Comparison of ENCODE assay signal across 28 mouse cellular contexts in genomic region chr10:127101151-127101550, GRCm38 (mm10). TPM values are rescaled to one million over a fixed set of nuclear protein-coding genes. Genes with fewer than 3 reads are reported as not detected.
DNase-seq lines count a peak whose midpoint lies in the region; ATAC-seq and TF ChIP-seq lines count a peak whose summit lies in the region.
"Had no signal": no experiment of that assay in that cellular context is flagged by ENCODE, and none has a peak within 500 bp of the region (broad histone marks: within the 10 kb centered on the region; RNA-seq: fewer than 3 reads in every experiment).

No protein-coding gene starts in this region.

- H3K4me3 ChIP-seq in liver, postnatal 0 days (ENCODE audit: low read depth, low read length): no peak overlapping the region
- H3K4me3 ChIP-seq in forebrain, embryonic 15.5 days: no peak overlapping the region
- H3K4me3 ChIP-seq: embryonic facial prominence, embryonic 10.5 days; embryonic facial prominence, embryonic 13.5 days; erythroblast, embryonic 14.5 days; forebrain, embryonic 12.5 days; gastrocnemius, adult 2 months; heart, embryonic 12.5 days; heart, embryonic 15.5 days; hindbrain, embryonic 10.5 days; hindbrain, embryonic 13.5 days had no signal

- H3K4me1 ChIP-seq in liver, postnatal 0 days (ENCODE audit: insufficient read depth): peaks cover 14% of the 10 kb centered on the region
- H3K4me1 ChIP-seq in forebrain, embryonic 15.5 days: no peaks in the 10 kb centered on the region
- H3K4me1 ChIP-seq: embryonic facial prominence, embryonic 10.5 days; embryonic facial prominence, embryonic 13.5 days; forebrain, embryonic 12.5 days; heart, embryonic 12.5 days; heart, embryonic 15.5 days; hindbrain, embryonic 10.5 days; hindbrain, embryonic 13.5 days had no signal

- H3K9me3 ChIP-seq in liver, postnatal 0 days (ENCODE audit: low read length): no peaks in the 10 kb centered on the region
- H3K9me3 ChIP-seq in forebrain, embryonic 15.5 days: no peaks in the 10 kb centered on the region
- H3K9me3 ChIP-seq: embryonic facial prominence, embryonic 10.5 days; embryonic facial prominence, embryonic 13.5 days; forebrain, embryonic 12.5 days; heart, embryonic 12.5 days; heart, embryonic 15.5 days; hindbrain, embryonic 10.5 days; hindbrain, embryonic 13.5 days had no signal

- no peaks in the 10 kb centered on the region for H3K27me3 ChIP-seq in liver, postnatal 0 days (ENCODE audit: insufficient read depth, low read length)
- H3K27me3 ChIP-seq in forebrain, embryonic 15.5 days: no peaks in the 10 kb centered on the region
- H3K27me3 ChIP-seq: embryonic facial prominence, embryonic 13.5 days; forebrain, embryonic 12.5 days; heart, embryonic 15.5 days; hindbrain, embryonic 13.5 days had no signal

- no peak overlapping the region for H3K4me2 ChIP-seq in liver, postnatal 0 days (ENCODE audit: low read depth, low read length)
- no peak overlapping the region for H3K4me2 ChIP-seq in forebrain, embryonic 15.5 days (replicated peaks)
- H3K4me2 ChIP-seq: embryonic facial prominence, embryonic 13.5 days; forebrain, embryonic 12.5 days; heart, embryonic 12.5 days; heart, embryonic 15.5 days; hindbrain, embryonic 13.5 days had no signal

- WGBS in liver, postnatal 0 days (ENCODE audit: insufficient replicate concordance): 62% methylated on average over 6 of the region's 6 CpGs
- WGBS in forebrain, embryonic 15.5 days: 88% methylated on average over 6 of the region's 6 CpGs

- H3K9ac ChIP-seq in liver, postnatal 0 days (replicated peaks): no peak overlapping the region
- H3K9ac ChIP-seq in forebrain, embryonic 15.5 days (replicated peaks): no peak overlapping the region
- H3K9ac ChIP-seq: embryonic facial prominence, embryonic 13.5 days; forebrain, embryonic 12.5 days; heart, embryonic 12.5 days; heart, embryonic 15.5 days; hindbrain, embryonic 13.5 days had no signal

- no peak for ATAC-seq in liver, postnatal 0 days
- ATAC-seq in granulocyte monocyte progenitor cell, adult 5-6 weeks (replicated peaks; ENCODE audit: poor library complexity, severe bottlenecking): peak; percentile 58
- peak; percentile 38 for ATAC-seq in megakaryocyte progenitor cell, adult 5-6 weeks (replicated peaks; ENCODE audit: poor library complexity)
- ATAC-seq in forebrain, embryonic 15.5 days (replicated peaks): no peak
- ATAC-seq: activated CD4-positive, CD25-positive, alpha-beta regulatory T cell, adult 4 months; forebrain, embryonic 16.5 days; hindbrain, embryonic 16.5 days had no signal

- no peak for TF ChIP-seq CTCF in liver, postnatal 0 days (IDR thresholded peaks at IDR 0.05; ENCODE audit: low read depth)

- H3K36me3 ChIP-seq in liver, postnatal 0 days (replicated peaks; ENCODE audit: insufficient read depth, low read length): peaks cover 43% of the 10 kb centered on the region
- peaks cover 44% of the 10 kb centered on the region for H3K36me3 ChIP-seq in forebrain, embryonic 15.5 days

- DNase-seq in liver, postnatal 0 days: no peak
- DNase-seq in liver: no peak
- no peak for DNase-seq in frontal cortex, postnatal 36 days (ENCODE audit: low spot score in 2 of 2)
- DNase-seq: adrenal gland, adult 8-10 months; adrenal gland, postnatal 25 days; cerebellum, adult 11-12 months; cerebellum, adult 9-11 months; cerebellum, postnatal 25 days; embryo, embryonic 11 days; gastrocnemius, adult 2 months; gastrocnemius, postnatal 14 days; heart, adult 18-20 months; heart, postnatal 10 days; heart, postnatal 36 days had no signal

- H3K27ac ChIP-seq in liver, postnatal 0 days (ENCODE audit: low read depth): peak overlapping the region; percentile 44; the same call in 1 of the 2 replicates
- H3K27ac ChIP-seq in forebrain, embryonic 15.5 days (replicated peaks): no peak overlapping the region
- H3K27ac ChIP-seq: embryonic facial prominence, embryonic 10.5 days; embryonic facial prominence, embryonic 13.5 days; forebrain, embryonic 12.5 days; gastrocnemius, adult 2 months; heart, embryonic 15.5 days; hindbrain, embryonic 10.5 days; hindbrain, embryonic 13.5 days had no signal

- TF ChIP-seq EP300 in liver, postnatal 0 days (IDR thresholded peaks at IDR 0.05; ENCODE audit: low read depth): no peak

RNA-seq across cellular contexts. Expression of gene Os9, which starts 19.8 kb away (rescaled TPM):
- polyA plus RNA-seq in liver, postnatal 0 days (2015; fragmentation: Nextera tagmentation; extraction: Ambion mirVana): 78.8 and 81.4 TPM in 2 replicates
- 73.3 and 80.0 TPM in 2 replicates for total RNA-seq in granulocyte monocyte progenitor cell, adult 5-6 weeks (2014; fragmentation: Nextera tagmentation)
- total RNA-seq in granulocyte monocyte progenitor cell, adult 5-6 weeks (2017): 202 and 218 TPM in 2 replicates
- total RNA-seq in megakaryocyte progenitor cell, adult 5-6 weeks (2015): 40.1 and 43.7 TPM in 2 replicates
- 192 and 207 TPM in 2 replicates for total RNA-seq in megakaryocyte progenitor cell, adult 5-6 weeks (2017)
- 110 and 117 TPM in 2 replicates for polyA plus RNA-seq in forebrain, embryonic 15.5 days (2015; fragmentation: Nextera tagmentation; extraction: Ambion mirVana)

RNA-seq across cellular contexts. Expression of gene Agap2, which starts 26.1 kb away (rescaled TPM):
- 0.33 and 0.88 TPM in 2 replicates for polyA plus RNA-seq in liver, postnatal 0 days (2015; fragmentation: Nextera tagmentation; extraction: Ambion mirVana)
- total RNA-seq in granulocyte monocyte progenitor cell, adult 5-6 weeks (2014; fragmentation: Nextera tagmentation): 26.3 and 27.2 TPM in 2 replicates
- total RNA-seq in granulocyte monocyte progenitor cell, adult 5-6 weeks (2017): 18.8 and 34.4 TPM in 2 replicates
- 5.3 and 9.7 TPM in 2 replicates for total RNA-seq in megakaryocyte progenitor cell, adult 5-6 weeks (2015)
- total RNA-seq in megakaryocyte progenitor cell, adult 5-6 weeks (2017): 37.4 and 41.4 TPM in 2 replicates
- polyA plus RNA-seq in forebrain, embryonic 15.5 days (2015; fragmentation: Nextera tagmentation; extraction: Ambion mirVana): 2.9 and 3.0 TPM in 2 replicates
- polyA plus RNA-seq: heart, embryonic 15.5 days had no signal

RNA-seq across cellular contexts. Expression of gene Tspan31, which starts 31.1 kb away (rescaled TPM):
- polyA plus RNA-seq in liver, postnatal 0 days (2015; fragmentation: Nextera tagmentation; extraction: Ambion mirVana): 224 and 230 TPM in 2 replicates
- total RNA-seq in granulocyte monocyte progenitor cell, adult 5-6 weeks (2014; fragmentation: Nextera tagmentation): 92.4 and 102 TPM in 2 replicates
- 82.5 and 82.6 TPM in 2 replicates for total RNA-seq in granulocyte monocyte progenitor cell, adult 5-6 weeks (2017)
- 93.8 and 97.5 TPM in 2 replicates for total RNA-seq in megakaryocyte progenitor cell, adult 5-6 weeks (2015)
- total RNA-seq in megakaryocyte progenitor cell, adult 5-6 weeks (2017): 67.2 and 73.0 TPM in 2 replicates
- 118 and 122 TPM in 2 replicates for polyA plus RNA-seq in forebrain, embryonic 15.5 days (2015; fragmentation: Nextera tagmentation; extraction: Ambion mirVana)

RNA-seq across cellular contexts. Expression of gene Cdk4, which starts 37.8 kb away (rescaled TPM):
- 209 and 225 TPM in 2 replicates for polyA plus RNA-seq in liver, postnatal 0 days (2015; fragmentation: Nextera tagmentation; extraction: Ambion mirVana)
- 721 and 802 TPM in 2 replicates for total RNA-seq in granulocyte monocyte progenitor cell, adult 5-6 weeks (2014; fragmentation: Nextera tagmentation)
- 568 and 716 TPM in 2 replicates for total RNA-seq in granulocyte monocyte progenitor cell, adult 5-6 weeks (2017)
- total RNA-seq in megakaryocyte progenitor cell, adult 5-6 weeks (2015): 781 and 827 TPM in 2 replicates
- total RNA-seq in megakaryocyte progenitor cell, adult 5-6 weeks (2017): 536 and 567 TPM in 2 replicates
- polyA plus RNA-seq in forebrain, embryonic 15.5 days (2015; fragmentation: Nextera tagmentation; extraction: Ambion mirVana): 1,729 and 1,809 TPM in 2 replicates

RNA-seq across cellular contexts. Expression of gene March9, which starts 41.2 kb away (rescaled TPM):
- polyA plus RNA-seq in liver, postnatal 0 days (2015; fragmentation: Nextera tagmentation; extraction: Ambion mirVana): 0.04 and 0.06 TPM in 2 replicates
- total RNA-seq in granulocyte monocyte progenitor cell, adult 5-6 weeks (2014; fragmentation: Nextera tagmentation): not detected in 2 replicates
- not detected in 2 replicates for total RNA-seq in granulocyte monocyte progenitor cell, adult 5-6 weeks (2017)
- 0.05 and 0.10 TPM in 2 replicates for total RNA-seq in megakaryocyte progenitor cell, adult 5-6 weeks (2015)
- 0.08 TPM in 1 of 2 replicates, not detected in the other for total RNA-seq in megakaryocyte progenitor cell, adult 5-6 weeks (2017)
- 5.6 and 7.0 TPM in 2 replicates for polyA plus RNA-seq in forebrain, embryonic 15.5 days (2015; fragmentation: Nextera tagmentation; extraction: Ambion mirVana)
- polyA plus RNA-seq: erythroblast, embryonic 14.5 days had no signal

Comparison
In these comparisons a context has a peak if more than half of its experiments do, and no peak if none do; other contexts are left out.
1. ATAC-seq: peak in granulocyte monocyte progenitor cell, adult 5-6 weeks (single experiment) and megakaryocyte progenitor cell, adult 5-6 weeks (single experiment); none in liver, postnatal 0 days (single experiment) and forebrain, embryonic 15.5 days (single experiment).